Mouse (Mus musculus): ENCODE results near the gene Rnf145. TPM values are rescaled to one million over a fixed set of nuclear protein-coding genes. Genes with fewer than 3 reads are reported as not detected.
A peak's percentile ranks its signal among the peaks of the same experiment; 100 is the strongest.

The Rnf145 gene
- polyA plus RNA-seq, 1 experiment from 2014 or later = 123 TPM

- no peaks in the 10 kb centered on the region for H3K36me3 ChIP-seq (replicated peaks)
- no peaks in the 10 kb centered on the region for H3K27me3 ChIP-seq (replicated peaks)
- H3K9ac ChIP-seq = no peak overlapping the region
- H3K4me1 ChIP-seq = peaks cover 8% of the 10 kb centered on the region
- H3K4me3 ChIP-seq = no peak overlapping the region
- H3K27ac ChIP-seq = no peak overlapping the region
- 56% methylated on average over 2 of the region's 2 CpGs for WGBS
- ATAC-seq (replicated peaks) = no peak
- H3K4me2 ChIP-seq = no peak overlapping the region
- H3K9me3 ChIP-seq = no peaks in the 10 kb centered on the region
Measured at GRCm38 (mm10) chr11:44514666-44515065, 4.1 kb upstream of the Rnf145 start.

- H3K27me3 ChIP-seq (replicated peaks) = no peaks in the 10 kb centered on the region
- H3K9ac ChIP-seq = no peak overlapping the region
- H3K27ac ChIP-seq = no peak overlapping the region
- H3K36me3 ChIP-seq (replicated peaks) = no peaks in the 10 kb centered on the region
- no peak overlapping the region for H3K4me3 ChIP-seq
- no peaks in the 10 kb centered on the region for H3K9me3 ChIP-seq
- 6% methylated on average over 1 of the region's 1 CpGs for WGBS
- H3K4me1 ChIP-seq = peaks cover 18% of the 10 kb centered on the region
- H3K4me2 ChIP-seq = no peak overlapping the region
- no peak for ATAC-seq (replicated peaks)
Measured at GRCm38 (mm10) chr11:44516362-44516761, 2.4 kb upstream of the Rnf145 start.

GRCm38 (mm10) chr11:44517561-44518280, 1.0 kb upstream of the Rnf145 start:
- WGBS = 37% methylated on average over 6 of the region's 6 CpGs
- ATAC-seq (replicated peaks) = no peak
- peak overlapping the region; percentile 76 for H3K4me3 ChIP-seq
- H3K4me2 ChIP-seq = peak overlapping the region; percentile 79
- H3K36me3 ChIP-seq (replicated peaks) = no peaks in the 10 kb centered on the region
- no peaks in the 10 kb centered on the region for H3K9me3 ChIP-seq
- H3K9ac ChIP-seq = peak overlapping the region; percentile 84
- H3K4me1 ChIP-seq = peaks cover 30% of the 10 kb centered on the region
- no peaks in the 10 kb centered on the region for H3K27me3 ChIP-seq (replicated peaks)
- peak overlapping the region; percentile 95 for H3K27ac ChIP-seq

DNA sequence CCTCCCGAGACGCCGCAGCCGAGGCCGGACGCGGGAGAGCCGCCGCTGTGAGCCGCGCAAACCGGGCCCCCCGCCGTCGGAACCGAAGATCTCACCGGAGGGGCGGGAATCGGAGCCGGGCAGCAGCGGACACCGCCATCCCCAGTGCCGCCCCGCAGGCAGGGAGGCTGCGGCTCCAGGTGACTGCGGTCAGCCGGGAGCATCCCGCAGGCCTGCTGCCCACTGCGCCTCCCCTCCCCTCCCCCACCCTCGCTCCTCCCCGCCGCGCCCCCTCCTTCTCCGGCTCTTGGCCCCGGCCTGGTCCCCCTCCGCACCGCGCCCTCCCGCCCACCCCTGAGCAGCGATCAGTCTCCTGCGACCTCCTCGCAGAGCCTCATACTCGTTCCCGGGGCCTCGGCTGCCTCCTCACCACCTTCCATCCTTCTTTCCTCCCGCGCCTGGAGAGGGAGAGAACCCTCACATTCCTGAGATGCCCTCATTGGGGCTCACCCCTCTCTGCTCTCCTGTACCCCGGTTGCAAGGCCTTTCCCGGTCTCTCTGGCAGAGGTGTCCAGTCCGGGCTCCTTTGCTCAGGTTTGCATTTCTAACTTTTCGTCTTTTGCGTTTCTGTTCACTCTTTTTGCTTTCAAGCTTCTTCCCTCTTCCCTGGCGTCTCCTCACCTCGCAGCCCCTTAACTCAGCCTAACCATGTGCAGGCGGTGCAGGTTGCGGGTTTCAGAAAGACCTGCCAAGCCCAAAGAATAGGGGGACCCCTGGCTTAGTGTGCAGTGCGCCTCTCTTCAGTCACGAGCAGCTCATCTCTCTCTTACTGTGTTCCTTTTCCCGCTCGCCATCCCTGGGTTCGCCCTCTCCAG, 559 bp downstream of the Rnf145 start:
- under 1% methylated on average over 44 of the region's 61 CpGs for WGBS
- Histone ChIP-seq H3K27ac (peak overlapping the region; percentile 95), H3K9ac (peak overlapping the region; percentile 84), H3K4me2 (peak overlapping the region; percentile 79), H3K4me3 (peak overlapping the region; percentile 76), H3K27me3 (replicated peaks) (no peaks in the 10 kb centered on the region), H3K4me1 (peaks cover 32% of the 10 kb centered on the region), H3K36me3 (replicated peaks) (no peaks in the 10 kb centered on the region), H3K9me3 (no peaks in the 10 kb centered on the region)
- ATAC-seq (replicated peaks) = peak; percentile 60

- WGBS = under 1% methylated on average over 28 of the region's 28 CpGs
- Histone ChIP-seq H3K4me2 (peak overlapping the region; percentile 79), H3K4me3 (peak overlapping the region; percentile 76), H3K4me1 (peaks cover 32% of the 10 kb centered on the region), H3K27ac (peak overlapping the region; percentile 95), H3K9ac (peak overlapping the region; percentile 84), H3K27me3 (replicated peaks) (no peaks in the 10 kb centered on the region), H3K36me3 (replicated peaks) (peaks cover 4% of the 10 kb centered on the region; the same call in 1 of the 2 replicates), H3K9me3 (no peaks in the 10 kb centered on the region)
- ATAC-seq (replicated peaks) = peak; percentile 82
Measured at GRCm38 (mm10) chr11:44519950-44520761, 1.4 kb downstream of the Rnf145 start.

DNA sequence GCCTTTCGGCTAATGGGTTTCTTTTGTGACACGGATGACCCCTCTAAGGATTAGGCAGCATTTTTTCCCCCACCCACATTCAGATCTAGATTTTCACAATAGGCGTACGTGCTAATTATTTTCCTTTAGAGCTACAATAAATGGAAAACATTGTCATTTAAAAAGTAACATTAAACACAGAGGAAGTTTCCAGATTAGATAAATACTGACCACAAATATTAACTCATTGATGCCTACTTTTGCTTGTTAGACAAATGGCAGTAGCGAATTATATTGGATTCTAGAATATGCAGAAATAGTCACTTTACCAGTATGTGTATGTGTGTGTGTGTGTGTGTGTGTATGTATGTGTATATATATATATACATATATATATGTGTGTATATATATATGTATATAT, 3.8 kb downstream of the Rnf145 start:
- Histone ChIP-seq H3K27ac (no peak overlapping the region), H3K4me3 (no peak overlapping the region), H3K9me3 (no peaks in the 10 kb centered on the region), H3K36me3 (replicated peaks) (peaks cover 9% of the 10 kb centered on the region), H3K4me2 (no peak overlapping the region), H3K27me3 (replicated peaks) (no peaks in the 10 kb centered on the region), H3K4me1 (peaks cover 31% of the 10 kb centered on the region), H3K9ac (no peak overlapping the region)
- 73% methylated on average over 5 of the region's 5 CpGs for WGBS
- ATAC-seq (replicated peaks) = no peak

GRCm38 (mm10) chr11:44525765-44526164, 7.0 kb downstream of the Rnf145 start:
- Histone ChIP-seq H3K4me1 (peaks cover 19% of the 10 kb centered on the region), H3K27ac (no peak overlapping the region), H3K9me3 (no peaks in the 10 kb centered on the region), H3K27me3 (replicated peaks) (no peaks in the 10 kb centered on the region), H3K4me2 (no peak overlapping the region), H3K9ac (no peak overlapping the region), H3K4me3 (no peak overlapping the region), H3K36me3 (replicated peaks) (peaks cover 9% of the 10 kb centered on the region)
- WGBS = 78% methylated on average over 4 of the region's 4 CpGs
- no peak for ATAC-seq (replicated peaks)

- H3K4me2 ChIP-seq = no peak overlapping the region
- H3K27me3 ChIP-seq (replicated peaks) = no peaks in the 10 kb centered on the region
- no peak overlapping the region for H3K9ac ChIP-seq
- 94% methylated on average over 11 of the region's 11 CpGs for WGBS
- no peak for ATAC-seq (replicated peaks)
- H3K36me3 ChIP-seq (replicated peaks) = peaks cover 9% of the 10 kb centered on the region
- no peaks in the 10 kb centered on the region for H3K9me3 ChIP-seq
- H3K4me1 ChIP-seq = peaks cover 10% of the 10 kb centered on the region
- no peak overlapping the region for H3K4me3 ChIP-seq
- H3K27ac ChIP-seq = no peak overlapping the region
Measured at GRCm38 (mm10) chr11:44526654-44527263, 8.0 kb downstream of the Rnf145 start.

DNA sequence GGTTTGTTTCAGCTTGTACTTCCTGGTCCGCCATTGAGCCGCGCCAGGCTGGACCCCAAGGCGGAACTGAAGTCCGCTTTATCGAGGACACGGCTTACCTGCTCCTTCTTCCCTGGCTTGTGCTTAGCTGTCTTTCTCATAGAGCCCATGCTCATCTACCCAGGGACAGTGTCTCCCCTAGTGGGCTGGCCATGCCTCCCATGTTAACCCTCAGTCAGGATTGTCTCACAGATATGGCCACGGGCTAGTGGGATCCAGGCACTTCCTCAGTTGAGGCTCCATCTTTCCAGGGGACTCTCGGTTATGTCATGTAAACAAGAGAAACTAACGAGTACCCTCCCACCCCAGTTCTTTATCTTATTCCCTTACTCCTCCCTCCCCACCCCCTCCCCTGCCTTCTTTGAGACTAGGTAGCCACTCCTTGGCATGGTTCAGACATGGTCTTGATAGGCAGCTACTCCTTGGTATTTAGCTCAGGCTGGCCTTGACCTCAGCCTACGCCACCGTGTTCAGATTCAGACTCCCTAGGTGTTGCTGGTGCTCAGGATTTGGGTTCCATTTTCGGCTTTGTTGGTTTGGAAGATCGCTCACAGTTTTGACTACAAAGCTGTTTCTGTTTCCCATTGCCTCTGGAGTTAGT, 9.9 kb downstream of the Rnf145 start:
- no peak overlapping the region for H3K4me2 ChIP-seq
- H3K36me3 ChIP-seq (replicated peaks) = peaks cover 16% of the 10 kb centered on the region
- no peaks in the 10 kb centered on the region for H3K4me1 ChIP-seq
- no peaks in the 10 kb centered on the region for H3K27me3 ChIP-seq (replicated peaks)
- H3K4me3 ChIP-seq = no peak overlapping the region
- H3K9ac ChIP-seq = no peak overlapping the region
- WGBS = 94% methylated on average over 14 of the region's 14 CpGs
- H3K27ac ChIP-seq = no peak overlapping the region
- H3K9me3 ChIP-seq = no peaks in the 10 kb centered on the region
- ATAC-seq (replicated peaks) = no peak

- H3K27me3 ChIP-seq (replicated peaks) = no peaks in the 10 kb centered on the region
- H3K4me2 ChIP-seq = no peak overlapping the region
- no peak overlapping the region for H3K4me3 ChIP-seq
- no peaks in the 10 kb centered on the region for H3K4me1 ChIP-seq
- ATAC-seq (replicated peaks) = no peak
- H3K27ac ChIP-seq = no peak overlapping the region
- peaks cover 16% of the 10 kb centered on the region for H3K36me3 ChIP-seq (replicated peaks)
- no peak overlapping the region for H3K9ac ChIP-seq
- 93% methylated on average over 12 of the region's 12 CpGs for WGBS
- no peaks in the 10 kb centered on the region for H3K9me3 ChIP-seq
Measured at GRCm38 (mm10) chr11:44529200-44529599, 10.4 kb downstream of the Rnf145 start.

DNA sequence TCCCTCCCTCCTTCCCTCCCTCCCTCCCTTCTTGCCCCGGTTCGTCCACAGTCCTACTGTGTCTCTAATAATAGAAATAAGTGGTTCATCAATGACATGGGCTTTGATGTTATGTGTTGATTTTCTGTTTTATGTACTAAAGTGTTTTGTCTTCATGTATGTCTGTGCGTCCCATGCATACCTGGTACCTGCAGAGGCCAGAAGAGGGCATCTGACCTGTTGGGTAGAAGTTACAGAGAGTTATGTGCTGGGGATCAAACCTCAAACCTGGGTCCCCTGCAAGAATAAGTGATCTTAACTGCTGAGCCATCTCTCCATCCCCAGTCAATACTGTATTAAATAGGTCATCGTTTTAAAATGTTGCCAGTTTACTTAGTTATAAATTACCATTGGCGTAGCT, 11.0 kb downstream of the Rnf145 start:
- 90% methylated on average over 5 of the region's 5 CpGs for WGBS
- H3K36me3 ChIP-seq (replicated peaks) = peaks cover 16% of the 10 kb centered on the region
- no peaks in the 10 kb centered on the region for H3K9me3 ChIP-seq
- H3K4me3 ChIP-seq = no peak overlapping the region
- ATAC-seq (replicated peaks) = no peak
- no peak overlapping the region for H3K27ac ChIP-seq
- no peak overlapping the region for H3K9ac ChIP-seq
- H3K4me1 ChIP-seq = no peaks in the 10 kb centered on the region
- no peak overlapping the region for H3K4me2 ChIP-seq
- no peaks in the 10 kb centered on the region for H3K27me3 ChIP-seq (replicated peaks)

Measured in midbrain, embryonic 15.5 days (tissue).